Mouse (Mus musculus) c-Kit-positive CD71-positive TER-119-positive erythroid progenitor cells, embryonic 14.5 days (primary cell): ENCODE results near the gene Krtap26-1.

Source experiments
- DNase-seq: peaks from one replicate; pipeline ENCODE4 v3.0.0-alpha.2; 2013; ENCODE audit warnings: low spot score

Gene Krtap26-1

GRCm38 (mm10) chr16:88647358-88647846 is at the start of gene Krtap26-1:
Krtap26-1 (minus strand) TSS chr16:88647796.
- no peak for DNase-seq

GRCm38 (mm10) chr16:88696256-88696655 is 48.7 kb upstream of the Krtap26-1 start:
- no peak for DNase-seq

- no peak for DNase-seq
Observed at GRCm38 (mm10) chr16:88681282-88681681, 33.7 kb upstream of the Krtap26-1 start.

- DNase-seq = no peak
Observed at GRCm38 (mm10) chr16:88679099-88679498, 31.5 kb upstream of the Krtap26-1 start.

GRCm38 (mm10) chr16:88671571-88671970 is 24.0 kb upstream of the Krtap26-1 start, which contains the start of gene Krtap27-1:
Krtap27-1 (minus strand) TSS chr16:88671671.
- DNase-seq = no peak

GRCm38 (mm10) chr16:88657426-88657825 is 9.8 kb upstream of the Krtap26-1 start:
- no peak for DNase-seq

- DNase-seq = no peak
Observed at GRCm38 (mm10) chr16:88651952-88652351, 4.4 kb upstream of the Krtap26-1 start.

GRCm38 (mm10) chr16:88651082-88651481 is 3.5 kb upstream of the Krtap26-1 start:
- DNase-seq = no peak

- DNase-seq = no peak
Observed at GRCm38 (mm10) chr16:88646366-88647111, 1.1 kb downstream of the Krtap26-1 start.

GRCm38 (mm10) chr16:88640053-88640452 is 7.5 kb downstream of the Krtap26-1 start:
- DNase-seq = no peak

- no peak for DNase-seq
Observed at GRCm38 (mm10) chr16:88635142-88635541, 12.5 kb downstream of the Krtap26-1 start.

- DNase-seq = no peak
Observed at GRCm38 (mm10) chr16:88631474-88631873, 16.1 kb downstream of the Krtap26-1 start.

- no peak for DNase-seq
Observed at GRCm38 (mm10) chr16:88627566-88627965, 20.0 kb downstream of the Krtap26-1 start, which contains the start of gene 2310079G19Rik. 2310079G19Rik (minus strand) TSS chr16:88627666.

GRCm38 (mm10) chr16:88612712-88613111 is 34.9 kb downstream of the Krtap26-1 start:
- no peak for DNase-seq

GRCm38 (mm10) chr16:88611922-88612321 is 35.7 kb downstream of the Krtap26-1 start, which contains the start of gene Krtap24-1:
Krtap24-1 (minus strand) TSS chr16:88612279.
- no peak for DNase-seq

- no peak for DNase-seq
Observed at GRCm38 (mm10) chr16:88604570-88604969, 43.0 kb downstream of the Krtap26-1 start.

- no peak for DNase-seq
Observed at GRCm38 (mm10) chr16:88602464-88602863, 45.1 kb downstream of the Krtap26-1 start.

- DNase-seq = no peak
Observed at GRCm38 (mm10) chr16:88600303-88600702, 47.3 kb downstream of the Krtap26-1 start.

- no peak for DNase-seq
Observed at GRCm38 (mm10) chr16:88599504-88600237, 47.9 kb downstream of the Krtap26-1 start.
